Mouse (Mus musculus): Measurements from ENCODE around the gene Nkd2. TPM values are rescaled to one million over a fixed set of nuclear protein-coding genes. Genes with fewer than 3 reads are reported as not detected.
A peak's percentile ranks its signal among the peaks of the same experiment; 100 is the strongest.

The Nkd2 gene
- total RNA-seq, 2 experiments from 2014 or later: 3.5 to 3.9 TPM

DNA sequence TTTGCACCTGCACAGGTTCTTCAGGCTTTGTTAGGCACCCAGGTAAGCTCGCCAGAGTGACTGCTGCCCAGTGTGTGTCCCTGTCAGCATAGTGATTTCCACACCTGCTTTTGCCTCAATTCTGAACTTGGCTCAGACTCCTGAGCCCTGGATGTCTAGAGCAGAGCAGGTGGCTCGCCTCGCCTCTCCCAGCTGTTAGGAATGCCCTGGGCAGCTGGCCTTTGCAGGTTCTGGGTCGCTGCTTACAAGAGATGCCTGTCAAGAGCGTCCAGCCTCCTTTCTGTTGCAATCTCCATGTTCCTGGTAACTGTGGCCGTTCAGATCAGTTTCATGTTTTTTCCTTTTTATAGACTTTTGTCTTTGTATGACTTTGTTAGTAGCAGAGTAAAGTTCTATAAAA lies 31.1 kb downstream of the Nkd2 start:
- no peak for DNase-seq

DNA sequence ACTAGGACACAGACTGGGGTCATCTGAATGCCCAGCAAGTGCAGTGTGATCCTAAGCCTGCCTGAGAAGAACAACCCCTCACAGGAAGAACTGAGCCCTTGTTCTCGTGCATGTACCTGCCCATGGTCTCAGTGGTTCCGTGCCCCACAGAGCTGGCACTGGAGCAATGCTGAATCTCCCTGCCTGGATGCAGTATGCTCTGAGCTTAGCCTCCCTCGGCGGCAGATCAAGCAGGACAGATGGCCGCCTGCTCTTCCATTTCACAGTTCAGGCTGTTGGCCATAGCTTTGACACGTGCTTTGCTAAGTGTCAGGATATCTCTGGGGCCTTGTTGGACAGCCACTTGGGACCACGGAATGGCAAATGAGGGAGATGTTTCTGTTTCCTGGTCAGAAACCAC lies 33.2 kb downstream of the Nkd2 start:
- DNase-seq: no peak

DNA sequence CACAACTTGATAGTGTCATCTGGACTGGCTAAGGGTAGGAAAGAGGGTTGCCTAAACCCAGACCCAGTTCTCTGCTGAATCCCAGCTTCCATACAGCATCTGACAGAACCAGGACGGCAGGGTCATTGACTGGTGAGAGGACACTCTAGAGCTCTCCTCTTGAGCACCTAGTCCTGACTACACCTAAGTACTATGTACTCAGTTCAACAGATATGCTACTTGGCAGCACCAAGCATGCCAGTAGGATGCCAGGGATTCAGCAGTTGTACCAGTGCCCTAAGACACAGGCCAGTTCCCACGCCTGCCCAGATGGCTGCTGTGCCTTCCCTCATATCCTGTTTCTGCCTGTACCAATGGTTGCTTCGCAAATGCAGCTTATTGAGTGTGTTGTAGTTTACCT lies 34.5 kb downstream of the Nkd2 start:
- no peak for DNase-seq

DNA sequence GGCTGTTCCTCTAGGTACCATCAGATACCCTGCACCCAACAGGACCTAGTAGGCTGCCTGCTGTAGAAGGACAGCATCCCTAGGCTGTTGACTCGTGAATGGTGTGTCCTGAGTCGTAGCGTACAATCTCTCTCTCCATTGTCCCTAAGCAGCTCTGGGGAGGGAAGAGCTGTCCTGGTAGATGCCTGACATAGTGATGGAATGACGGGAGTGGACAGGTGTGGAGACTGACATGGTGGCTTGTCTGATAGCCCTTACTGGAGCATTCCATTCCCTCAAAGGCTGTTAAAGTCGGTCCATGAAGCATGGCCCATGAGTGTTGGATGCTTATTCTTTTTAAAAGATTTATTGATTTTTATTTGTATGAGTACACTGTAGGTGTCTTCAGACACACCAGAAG lies 42.5 kb downstream of the Nkd2 start:
- no peak for DNase-seq

DNA sequence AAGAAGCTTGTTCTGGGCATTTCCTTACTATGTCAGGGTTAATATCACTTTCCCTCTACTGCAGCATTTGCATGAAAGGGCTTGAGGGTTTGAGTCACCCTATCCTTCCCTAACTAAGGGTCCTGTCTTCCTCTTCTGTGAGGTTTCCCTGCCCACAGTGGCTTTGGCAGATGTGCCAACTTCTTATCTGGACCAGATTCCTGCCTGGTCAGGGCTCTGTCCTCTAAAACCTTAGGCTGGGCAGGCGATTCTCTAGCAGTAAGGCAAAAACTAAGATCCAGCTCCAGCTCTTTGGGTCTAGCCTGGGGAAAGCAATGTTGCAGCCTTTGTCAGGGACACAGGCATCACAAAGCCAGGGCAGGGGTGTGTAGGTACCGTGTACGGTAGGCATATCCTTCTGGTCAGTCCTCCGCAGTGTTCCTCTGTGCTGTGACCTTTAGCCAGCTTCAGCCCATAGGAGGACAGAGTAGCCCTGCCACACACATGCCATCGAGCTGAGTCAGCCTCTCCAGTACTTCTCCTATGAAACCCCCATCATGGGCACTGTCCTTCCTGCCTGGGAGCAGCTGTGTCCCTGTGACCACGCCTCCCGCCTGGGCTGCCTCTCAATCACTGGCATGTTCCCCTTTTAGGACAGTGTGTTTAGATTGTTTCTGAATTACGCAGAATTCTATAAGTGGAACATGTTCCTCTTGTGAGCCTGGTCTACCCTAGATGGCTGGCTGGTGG lies 43.8 kb downstream of the Nkd2 start:
- DNase-seq: peak; percentile 17

DNA sequence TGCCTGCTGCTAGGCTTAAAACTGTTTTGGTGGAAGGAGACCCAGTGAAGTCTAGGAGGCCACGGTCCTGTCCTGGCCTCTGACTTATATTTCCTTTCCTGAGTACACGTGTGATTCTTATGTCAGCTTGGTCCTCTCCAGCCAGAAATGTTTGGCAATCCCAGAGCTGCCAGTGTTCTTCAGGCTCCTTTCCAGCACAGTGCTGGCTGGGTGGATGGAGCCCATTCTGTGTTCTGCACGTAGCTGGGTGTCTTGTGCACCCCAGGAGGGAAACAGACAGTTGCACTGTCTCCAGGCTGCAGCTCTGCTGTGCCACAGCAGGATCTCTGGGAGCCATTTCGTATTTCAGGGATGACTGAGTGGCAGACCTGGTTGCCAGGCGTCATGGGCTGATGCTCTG lies 48.3 kb downstream of the Nkd2 start:
- no peak for DNase-seq

DNA sequence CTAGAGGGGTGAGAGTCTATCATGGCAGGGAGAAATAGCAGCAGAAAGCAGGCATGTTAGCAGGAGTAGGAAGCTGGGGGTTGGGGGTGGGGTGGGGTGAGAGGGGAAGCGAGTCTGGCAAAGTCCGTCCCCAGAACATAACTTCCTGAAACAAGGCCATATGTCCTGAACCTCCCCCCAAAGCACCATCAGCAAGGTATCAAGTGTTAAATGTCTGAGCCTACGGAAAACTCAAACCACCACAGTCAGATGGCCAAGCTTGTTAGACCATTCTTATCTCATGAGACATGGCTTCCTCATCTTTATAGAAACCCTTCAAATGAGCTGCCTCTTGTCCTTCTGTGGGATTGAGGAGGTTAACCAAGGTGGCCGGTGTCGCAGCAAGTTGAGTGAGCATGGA lies 54.3 kb downstream of the Nkd2 start:
- no peak for DNase-seq

DNA sequence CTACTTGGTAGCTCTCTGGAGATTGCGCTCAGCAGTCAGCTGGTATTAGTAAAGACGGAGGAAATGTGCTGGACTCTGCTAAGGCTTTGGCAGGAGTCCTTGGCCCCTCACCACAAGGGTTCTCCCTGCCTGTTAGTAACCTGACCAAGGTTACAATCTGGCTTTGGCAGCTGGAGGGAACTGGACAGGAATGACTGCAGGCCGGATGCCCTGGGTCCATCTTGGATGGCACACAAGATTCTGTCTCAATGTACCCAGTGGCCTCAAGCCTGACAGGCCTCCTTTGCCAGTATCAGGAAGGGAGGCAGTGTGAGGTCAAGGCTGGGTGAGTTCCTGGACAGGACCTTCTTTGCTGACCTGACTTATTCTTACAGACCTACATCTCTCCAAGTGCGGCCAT lies 55.3 kb downstream of the Nkd2 start:
- peak; percentile 31 for DNase-seq

DNA sequence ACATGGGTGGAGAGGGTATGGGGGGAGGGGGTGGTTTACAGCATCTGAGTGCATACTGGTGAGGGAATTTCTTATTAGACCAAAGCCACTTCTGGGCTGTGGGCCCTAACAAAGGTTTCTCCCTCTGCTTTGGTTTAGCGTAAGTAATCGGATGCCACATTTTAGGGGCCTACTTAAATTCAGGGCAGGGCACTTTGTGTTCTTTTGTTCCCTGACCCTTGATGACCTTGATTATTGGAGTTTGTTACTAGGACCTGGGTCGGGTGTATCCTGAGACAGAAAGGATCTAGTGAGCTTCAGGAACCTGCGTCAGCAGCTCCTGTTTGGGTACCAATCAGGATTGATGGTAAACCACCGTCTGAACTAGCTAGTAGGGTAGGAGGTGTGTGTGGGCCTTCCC lies 64.9 kb downstream of the Nkd2 start:
- DNase-seq: no peak

DNA sequence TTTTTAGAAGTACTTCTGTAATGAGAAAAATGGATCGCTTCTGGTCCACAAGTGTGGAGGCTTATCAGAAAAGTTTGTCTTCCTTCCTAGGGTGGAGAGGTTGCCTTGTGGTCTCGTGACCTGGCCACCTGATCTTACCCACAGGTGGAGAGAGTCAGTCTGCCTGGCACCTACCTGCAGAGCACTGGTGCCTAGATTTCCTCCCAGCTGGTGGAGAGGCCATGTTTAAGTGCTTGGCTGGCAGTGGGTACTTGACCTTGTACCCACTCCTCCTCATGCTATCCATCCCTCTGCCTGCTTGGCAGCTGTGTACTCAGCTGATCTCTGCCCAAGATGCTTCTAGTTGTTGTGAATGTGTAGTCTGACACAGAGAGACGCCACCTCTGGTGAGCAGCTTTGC lies 69.9 kb downstream of the Nkd2 start:
- no peak for DNase-seq

DNA sequence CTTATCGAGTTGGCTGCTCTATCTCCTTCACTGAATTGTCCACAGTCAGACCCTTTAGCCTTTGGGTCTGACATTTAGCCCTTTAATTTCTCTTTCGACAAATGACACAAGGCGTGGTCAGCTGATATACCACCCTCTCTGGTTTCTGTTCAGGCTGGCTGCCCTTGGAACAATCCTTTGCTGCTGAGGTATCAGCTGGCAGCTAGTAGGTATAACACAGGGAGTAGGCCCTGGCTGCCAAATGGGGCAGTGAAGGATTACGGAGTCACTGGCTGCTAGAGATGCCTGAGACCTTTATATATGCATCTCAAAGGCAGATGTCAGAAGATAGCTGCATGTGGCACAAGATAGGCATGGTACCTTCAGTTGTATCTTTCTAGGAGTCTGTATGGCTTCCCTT lies 71.6 kb downstream of the Nkd2 start:
- no peak for DNase-seq

DNA sequence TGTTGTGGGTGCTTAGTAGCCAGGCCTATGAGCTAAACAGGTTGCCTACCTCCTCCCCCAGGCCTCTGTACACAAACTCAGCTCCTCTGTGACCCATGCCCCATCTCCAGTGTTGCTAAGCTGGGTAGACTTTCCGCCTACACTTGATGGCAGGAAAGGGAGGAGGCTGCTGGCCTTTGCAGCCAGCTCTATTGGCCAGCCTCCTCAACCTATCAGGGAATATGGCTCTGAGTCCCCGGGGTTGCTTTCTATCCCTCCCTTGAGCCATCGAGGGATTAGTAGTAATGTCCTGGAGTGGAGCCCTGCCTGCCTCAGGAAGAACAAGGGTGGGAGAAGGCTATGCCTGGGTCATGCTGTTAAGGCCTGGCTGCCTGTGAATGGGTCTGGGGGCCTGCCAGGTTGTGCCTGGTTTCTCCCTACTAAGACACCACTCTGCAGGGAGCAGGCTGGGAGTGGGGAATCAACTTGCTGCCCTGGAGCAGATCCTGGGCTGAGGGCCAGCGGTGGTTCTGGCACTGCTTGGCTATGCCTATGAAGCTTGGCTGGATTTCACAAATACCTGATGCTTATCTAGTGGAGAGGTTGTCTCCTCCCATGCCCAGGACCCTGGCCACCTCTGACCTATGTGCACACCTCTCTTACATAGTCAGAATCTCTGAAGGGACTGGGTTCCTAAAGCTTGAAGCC lies 73.8 kb downstream of the Nkd2 start:
- DNase-seq: peak; percentile 42

DNA sequence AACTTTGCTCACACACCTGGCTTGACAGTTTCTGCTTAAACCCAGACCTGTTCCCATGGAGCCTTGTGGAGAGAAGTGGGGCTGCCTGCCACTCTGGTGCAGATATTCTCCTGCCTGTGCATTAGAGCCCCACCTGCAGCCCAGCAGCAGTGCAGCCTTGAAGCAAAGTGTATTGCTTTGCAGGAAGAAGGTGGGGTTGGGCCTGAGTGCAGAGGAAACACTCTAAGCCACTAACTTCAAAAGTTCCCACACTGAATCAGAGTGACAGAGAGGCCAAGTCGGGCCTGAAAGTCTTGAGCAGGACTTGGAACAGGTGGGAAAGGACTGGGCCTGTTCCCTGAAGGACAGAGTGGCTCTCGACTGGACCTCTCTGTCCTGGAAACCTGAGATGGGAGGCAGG lies 74.8 kb downstream of the Nkd2 start:
- DNase-seq: no peak

DNA sequence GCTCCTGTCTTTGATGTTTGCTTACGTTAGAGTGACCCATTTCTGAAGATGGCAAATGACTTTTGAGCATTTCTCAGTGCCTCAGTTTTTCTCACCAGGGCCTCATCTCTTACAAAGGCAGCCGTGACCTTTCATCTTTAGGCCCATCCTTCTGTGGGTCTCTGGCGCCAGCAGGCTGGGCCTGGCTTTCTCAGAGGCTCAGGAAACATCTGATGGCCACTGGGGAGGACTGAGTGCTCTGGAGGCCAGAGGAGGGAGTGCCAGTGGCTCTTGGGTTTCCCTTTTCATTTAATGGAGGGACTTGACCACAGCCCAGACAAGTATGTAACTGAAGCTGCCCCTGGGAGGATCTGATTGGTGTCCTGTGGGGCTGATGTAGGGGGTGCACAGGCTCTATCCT lies 76.3 kb downstream of the Nkd2 start:
- no peak for DNase-seq

DNA sequence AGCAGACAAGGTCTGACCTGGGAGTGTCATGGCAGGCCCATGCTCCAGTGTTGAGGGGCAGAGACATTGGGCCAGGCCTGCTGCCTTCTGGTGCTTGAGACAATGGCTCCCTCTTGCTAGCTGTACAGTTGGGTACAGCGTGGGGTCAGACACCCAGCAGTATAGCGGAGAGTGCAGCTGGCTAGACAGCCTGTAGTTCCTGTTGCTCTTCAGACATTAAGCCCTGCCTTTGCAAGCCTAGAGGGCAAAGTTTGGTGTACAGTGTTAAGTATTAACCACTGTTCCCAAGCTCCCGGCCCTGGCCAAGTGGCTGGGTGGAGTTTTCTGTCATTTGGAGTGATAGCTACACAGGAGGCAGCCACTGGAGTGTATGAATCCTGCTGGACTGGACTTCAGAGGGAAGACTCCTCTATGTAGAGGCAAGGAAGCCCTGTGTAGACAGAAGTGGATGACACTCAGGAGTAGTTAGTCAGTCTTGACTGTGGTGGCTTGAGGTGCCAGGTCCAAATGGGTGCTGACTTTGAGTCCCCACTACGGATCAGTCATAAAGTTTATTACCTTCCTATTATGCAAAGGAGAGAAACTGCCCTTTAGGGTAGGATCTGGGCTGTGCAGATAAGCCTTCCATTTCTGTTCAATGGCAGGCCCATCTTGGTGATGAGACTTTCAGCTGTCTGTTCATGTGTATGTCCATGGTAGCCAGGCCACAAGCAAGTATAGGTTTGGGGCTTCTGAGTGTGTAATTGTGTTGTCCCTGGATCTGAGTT lies 77.3 kb downstream of the Nkd2 start:
- DNase-seq: no peak

Other genes with a start within 250 kb of the Nkd2 start
- gene Clptm1l, start 243.6 kb downstream of the Nkd2 start, total RNA-seq (2021): 10 to 100 TPM; 56.7 to 58.7 TPM
- gene Tert, start 220.7 kb downstream of the Nkd2 start, total RNA-seq (2021): under 1 TPM; 0.70 to 0.79 TPM
- gene Slc6a18, start 169.6 kb downstream of the Nkd2 start, total RNA-seq (2021): under 1 TPM; 0.28 to 0.86 TPM
- gene Slc6a19, start 142.8 kb downstream of the Nkd2 start, total RNA-seq (2021): not detected
- 1 to 10 TPM; 5.5 to 7.7 TPM for gene Slc12a7, start 114.5 kb downstream of the Nkd2 start, total RNA-seq (2021)
- 1 to 10 TPM; 2.2 to 2.9 TPM for gene Trip13, start 90.2 kb upstream of the Nkd2 start, total RNA-seq (2021)
- 10 to 100 TPM; 15.4 to 19.0 TPM for gene Brd9, start 90.2 kb upstream of the Nkd2 start, total RNA-seq (2021)
- gene Zdhhc11, start 116.2 kb upstream of the Nkd2 start, total RNA-seq (2021): not detected
- gene Tppp, start 161.8 kb upstream of the Nkd2 start, total RNA-seq (2021): 1 to 10 TPM; 5.5 to 5.8 TPM
- gene Cep72, start 214.7 kb upstream of the Nkd2 start, total RNA-seq (2021): 1 to 10 TPM; 1.6 to 2.7 TPM